Mouse (Mus musculus): ENCODE measurements around the gene Fry. TPM values are rescaled to one million over a fixed set of nuclear protein-coding genes. Genes with fewer than 3 reads are reported as not detected.

Gene Fry
- polyA plus RNA-seq, 1 experiment from 2014 or later = 58.5 TPM

GRCm38 (mm10) chr5:150370895-150371294 is 252.4 kb downstream of the Fry start:
- H3K27ac ChIP-seq = no peak overlapping the region
- ATAC-seq (replicated peaks) = no peak
- H3K36me3 ChIP-seq (replicated peaks) = peaks cover 25% of the 10 kb centered on the region
- H3K9me3 ChIP-seq = no peaks in the 10 kb centered on the region
- H3K4me3 ChIP-seq = no peak overlapping the region
- H3K4me2 ChIP-seq = no peak overlapping the region
- no peak overlapping the region for H3K9ac ChIP-seq
- no peaks in the 10 kb centered on the region for H3K27me3 ChIP-seq (replicated peaks)
- H3K4me1 ChIP-seq = no peaks in the 10 kb centered on the region

GRCm38 (mm10) chr5:150372956-150373355 is 254.5 kb downstream of the Fry start:
- H3K4me1 ChIP-seq = no peaks in the 10 kb centered on the region
- WGBS = 46% methylated on average over 3 of the region's 3 CpGs
- no peak for ATAC-seq (replicated peaks)
- H3K9me3 ChIP-seq = no peaks in the 10 kb centered on the region
- no peak overlapping the region for H3K4me3 ChIP-seq
- H3K4me2 ChIP-seq = no peak overlapping the region
- no peak overlapping the region for H3K27ac ChIP-seq
- H3K27me3 ChIP-seq (replicated peaks) = no peaks in the 10 kb centered on the region
- H3K9ac ChIP-seq = no peak overlapping the region
- H3K36me3 ChIP-seq (replicated peaks) = peaks cover 24% of the 10 kb centered on the region

- no peaks in the 10 kb centered on the region for H3K9me3 ChIP-seq
- no peaks in the 10 kb centered on the region for H3K27me3 ChIP-seq (replicated peaks)
- no peak overlapping the region for H3K4me2 ChIP-seq
- H3K4me1 ChIP-seq = no peaks in the 10 kb centered on the region
- no peak overlapping the region for H3K27ac ChIP-seq
- H3K36me3 ChIP-seq (replicated peaks) = peaks cover 26% of the 10 kb centered on the region
- no peak overlapping the region for H3K4me3 ChIP-seq
- no peak for ATAC-seq (replicated peaks)
- WGBS = 79% methylated on average over 8 of the region's 8 CpGs
- H3K9ac ChIP-seq = no peak overlapping the region
Measured at GRCm38 (mm10) chr5:150374778-150375559, 256.5 kb downstream of the Fry start.

DNA sequence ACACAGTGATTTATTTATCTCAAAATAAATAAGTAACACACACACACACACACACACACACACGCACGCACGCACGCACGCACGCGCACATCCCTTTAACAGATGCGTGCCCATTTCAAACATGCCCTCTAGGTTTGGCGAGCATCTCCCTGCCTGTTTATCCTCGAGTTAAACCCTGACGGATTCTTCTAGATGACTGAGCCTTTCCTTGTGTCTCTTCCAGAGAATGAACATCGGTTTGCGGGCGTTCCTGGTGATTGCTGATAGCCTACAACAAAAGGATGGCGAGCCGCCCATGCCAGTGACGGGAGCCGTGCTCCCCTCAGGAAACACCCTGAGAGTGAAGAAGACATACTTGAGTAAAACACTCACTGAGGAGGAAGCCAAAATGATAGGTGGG is 260.1 kb downstream of the Fry start:
- H3K27me3 ChIP-seq (replicated peaks) = no peaks in the 10 kb centered on the region
- H3K4me1 ChIP-seq = no peaks in the 10 kb centered on the region
- ATAC-seq (replicated peaks) = no peak
- no peaks in the 10 kb centered on the region for H3K9me3 ChIP-seq
- H3K27ac ChIP-seq = no peak overlapping the region
- H3K36me3 ChIP-seq (replicated peaks) = peaks cover 50% of the 10 kb centered on the region; the same call in 1 of the 2 replicates
- no peak overlapping the region for H3K9ac ChIP-seq
- no peak overlapping the region for H3K4me2 ChIP-seq
- no peak overlapping the region for H3K4me3 ChIP-seq
- 85% methylated on average over 18 of the region's 18 CpGs for WGBS

GRCm38 (mm10) chr5:150380767-150381166 is 262.3 kb downstream of the Fry start:
- Histone ChIP-seq H3K4me2 (no peak overlapping the region), H3K9me3 (no peaks in the 10 kb centered on the region), H3K27me3 (replicated peaks) (no peaks in the 10 kb centered on the region), H3K9ac (no peak overlapping the region), H3K4me3 (no peak overlapping the region), H3K4me1 (no peaks in the 10 kb centered on the region), H3K36me3 (replicated peaks) (peaks cover 49% of the 10 kb centered on the region), H3K27ac (no peak overlapping the region)
- WGBS = 96% methylated on average over 10 of the region's 10 CpGs
- ATAC-seq (replicated peaks) = no peak

DNA sequence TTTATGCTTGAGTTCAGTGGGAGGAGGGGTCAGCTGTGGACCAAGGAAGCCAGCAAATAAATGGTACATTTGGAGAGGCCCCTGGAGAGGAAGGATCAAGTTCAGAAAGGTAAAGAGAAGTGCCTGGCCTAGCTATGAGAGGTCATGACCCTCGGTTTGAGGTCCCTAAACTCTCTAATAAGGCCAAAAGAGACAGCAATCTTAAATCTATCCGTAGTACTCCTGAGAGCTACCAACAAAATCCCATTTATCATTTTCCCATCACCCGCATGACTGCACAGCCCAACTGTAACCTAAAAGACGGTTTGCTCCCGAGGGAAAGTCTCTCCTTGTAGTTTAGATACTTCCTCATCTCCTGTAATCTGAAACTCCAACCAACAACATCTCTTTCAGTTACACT is 264.0 kb downstream of the Fry start:
- Histone ChIP-seq H3K4me1 (no peaks in the 10 kb centered on the region), H3K9ac (no peak overlapping the region), H3K27ac (no peak overlapping the region), H3K36me3 (replicated peaks) (peaks cover 61% of the 10 kb centered on the region), H3K4me3 (no peak overlapping the region), H3K9me3 (no peaks in the 10 kb centered on the region), H3K27me3 (replicated peaks) (no peaks in the 10 kb centered on the region), H3K4me2 (no peak overlapping the region)
- no peak for ATAC-seq (replicated peaks)
- 83% methylated on average over 5 of the region's 5 CpGs for WGBS

DNA sequence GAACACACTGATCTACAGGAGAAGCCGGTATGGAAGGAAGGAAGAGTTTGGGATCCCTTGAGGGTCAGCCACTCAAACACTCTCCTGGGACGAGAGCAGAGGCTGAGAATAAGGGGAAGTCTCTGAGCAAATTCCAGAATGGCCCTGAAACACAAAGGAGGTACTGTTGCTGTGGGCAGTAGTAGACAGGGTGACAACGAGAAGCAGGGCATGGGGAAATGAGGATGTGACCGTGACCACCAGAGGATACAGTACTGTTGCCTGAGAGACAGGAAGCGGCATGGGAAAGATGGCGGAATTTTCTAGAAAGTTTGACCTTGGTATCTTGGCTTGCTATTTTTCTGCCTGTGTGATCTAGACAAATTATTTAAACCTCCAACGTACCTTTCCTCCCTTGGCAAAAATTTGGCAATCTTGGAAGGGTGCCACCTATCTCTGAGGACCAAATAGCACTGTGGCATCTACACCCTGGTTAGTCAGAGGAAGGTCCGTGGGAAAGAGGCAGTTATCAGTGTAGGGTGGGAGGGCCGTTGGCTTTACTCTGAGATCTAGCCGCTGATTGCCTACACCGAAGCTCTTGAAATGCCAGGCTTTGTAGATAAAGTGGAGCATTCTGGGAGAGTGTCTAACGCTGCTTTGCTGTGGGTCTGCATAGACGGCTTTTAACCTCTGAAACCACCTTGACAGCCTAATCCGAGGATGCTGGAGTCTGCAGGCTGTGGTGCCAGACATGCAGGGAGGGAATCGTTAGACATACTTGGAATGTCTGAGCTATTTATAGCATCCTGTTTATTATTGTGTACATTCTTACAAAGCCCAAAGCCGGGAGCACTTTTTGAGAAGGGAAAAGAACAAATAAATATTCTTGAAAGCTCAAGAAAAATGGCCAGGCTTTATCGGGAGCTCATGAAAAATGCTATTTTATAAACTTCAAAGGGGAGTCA is 266.1 kb downstream of the Fry start:
- H3K27ac ChIP-seq = no peak overlapping the region
- no peak for ATAC-seq (replicated peaks)

GRCm38 (mm10) chr5:150385224-150385623 is 266.8 kb downstream of the Fry start:
- Histone ChIP-seq H3K4me1 (no peaks in the 10 kb centered on the region), H3K4me2 (no peak overlapping the region), H3K27me3 (replicated peaks) (no peaks in the 10 kb centered on the region), H3K9ac (no peak overlapping the region), H3K4me3 (no peak overlapping the region), H3K9me3 (no peaks in the 10 kb centered on the region), H3K36me3 (replicated peaks) (peaks cover 60% of the 10 kb centered on the region), H3K27ac (no peak overlapping the region)
- no peak for ATAC-seq (replicated peaks)
- WGBS = 87% methylated on average over 7 of the region's 7 CpGs

More for the DNA sequence above, 266.1 kb downstream of the Fry start:
- WGBS = 78% methylated on average over 17 of the region's 17 CpGs
- Histone ChIP-seq H3K27me3 (replicated peaks) (no peaks in the 10 kb centered on the region), H3K4me3 (no peak overlapping the region), H3K4me1 (no peaks in the 10 kb centered on the region), H3K4me2 (no peak overlapping the region), H3K36me3 (replicated peaks) (peaks cover 64% of the 10 kb centered on the region), H3K9me3 (no peaks in the 10 kb centered on the region), H3K9ac (no peak overlapping the region)

DNA sequence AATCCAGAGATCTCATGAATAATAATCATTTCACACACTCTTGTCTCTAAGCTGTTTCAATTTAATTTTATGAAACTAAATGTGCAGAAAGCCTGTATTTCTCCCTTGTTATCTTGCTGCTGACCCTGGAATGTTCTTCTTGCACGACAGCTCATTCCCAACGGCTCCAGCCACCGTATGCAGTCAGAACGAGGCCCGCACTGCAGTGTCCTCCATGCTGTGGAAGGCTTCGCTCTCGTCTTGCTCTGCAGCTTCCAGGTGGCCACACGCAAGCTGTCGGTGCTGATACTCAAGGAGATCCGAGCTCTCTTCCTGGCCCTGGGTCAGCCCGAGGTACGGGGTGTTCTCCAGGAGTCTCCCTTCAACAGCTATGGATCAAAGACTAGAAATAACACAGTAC is 270.2 kb downstream of the Fry start:
- Histone ChIP-seq H3K4me1 (no peaks in the 10 kb centered on the region), H3K4me3 (no peak overlapping the region), H3K9me3 (no peaks in the 10 kb centered on the region), H3K27me3 (replicated peaks) (no peaks in the 10 kb centered on the region), H3K36me3 (replicated peaks) (peaks cover 38% of the 10 kb centered on the region), H3K4me2 (no peak overlapping the region), H3K27ac (no peak overlapping the region), H3K9ac (no peak overlapping the region)
- ATAC-seq (replicated peaks) = no peak
- WGBS = 77% methylated on average over 12 of the region's 12 CpGs

GRCm38 (mm10) chr5:150389589-150390377 is 271.3 kb downstream of the Fry start:
- Histone ChIP-seq H3K36me3 (replicated peaks) (peaks cover 43% of the 10 kb centered on the region), H3K4me2 (no peak overlapping the region), H3K4me3 (no peak overlapping the region), H3K27ac (no peak overlapping the region), H3K27me3 (replicated peaks) (no peaks in the 10 kb centered on the region), H3K4me1 (no peaks in the 10 kb centered on the region), H3K9me3 (no peaks in the 10 kb centered on the region), H3K9ac (no peak overlapping the region)
- no peak for ATAC-seq (replicated peaks)
- 83% methylated on average over 10 of the region's 10 CpGs for WGBS

GRCm38 (mm10) chr5:150390422-150390821 is 272.0 kb downstream of the Fry start:
- H3K4me1 ChIP-seq = no peaks in the 10 kb centered on the region
- H3K27me3 ChIP-seq (replicated peaks) = no peaks in the 10 kb centered on the region
- H3K36me3 ChIP-seq (replicated peaks) = peaks cover 47% of the 10 kb centered on the region
- H3K4me3 ChIP-seq = no peak overlapping the region
- 76% methylated on average over 7 of the region's 7 CpGs for WGBS
- H3K4me2 ChIP-seq = no peak overlapping the region
- no peak overlapping the region for H3K9ac ChIP-seq
- H3K27ac ChIP-seq = no peak overlapping the region
- H3K9me3 ChIP-seq = no peaks in the 10 kb centered on the region
- no peak for ATAC-seq (replicated peaks)

DNA sequence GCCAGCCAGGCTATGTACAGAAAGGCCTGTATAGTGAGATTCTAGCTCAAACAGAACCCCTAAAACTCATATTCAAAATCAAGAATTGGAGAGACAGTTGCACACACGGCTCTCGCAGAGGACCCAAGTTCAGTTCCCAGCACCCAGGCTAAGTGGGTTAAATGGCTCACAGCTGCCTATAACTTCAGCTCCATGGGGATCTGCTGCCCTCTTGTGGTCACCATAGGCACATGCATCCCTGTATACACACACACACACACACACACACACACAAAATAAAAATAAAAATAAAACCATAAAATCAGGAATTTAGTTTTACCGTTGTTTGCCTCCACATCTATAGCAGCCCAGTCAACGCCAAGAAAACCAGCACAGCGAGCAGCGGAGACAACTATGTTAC is 276.2 kb downstream of the Fry start:
- peaks cover 42% of the 10 kb centered on the region for H3K36me3 ChIP-seq (replicated peaks)
- ATAC-seq (replicated peaks) = no peak
- 97% methylated on average over 6 of the region's 6 CpGs for WGBS

More for the DNA sequence above, 276.2 kb downstream of the Fry start:
- Histone ChIP-seq H3K9me3 (no peaks in the 10 kb centered on the region), H3K9ac (no peak overlapping the region), H3K27ac (no peak overlapping the region), H3K4me3 (no peak overlapping the region), H3K4me1 (no peaks in the 10 kb centered on the region), H3K4me2 (no peak overlapping the region), H3K27me3 (replicated peaks) (no peaks in the 10 kb centered on the region)

Data from midbrain, embryonic 15.5 days (tissue).